Mouse (Mus musculus) CH12.LX (cell line): Measurements from ENCODE around the gene Cfap74.

Experiments used
- CHD2 ChIP-seq: IDR thresholded peaks from 2 replicates; pipeline ENCODE4 v1.6.1; 2011; ENCODE audit warnings: low read length, improper control_type of control experiment
- CTCF ChIP-seq, 2 experiments: IDR thresholded peaks in 1 of 2; conservative IDR thresholded peaks in 1 of 2; 2 replicates each; pipeline ENCODE4 v1.5.1; 2011 to 2012; ENCODE audit warnings: low read depth in 2 of 2, low read length in 2 of 2, improper control_type of control experiment in 1 of 2, inconsistent platforms in 1 of 2, mild to moderate bottlenecking in 1 of 2, moderate library complexity in 1 of 2
- EP300 ChIP-seq: IDR thresholded peaks from 2 replicates; pipeline ENCODE4 v1.6.1; 2011; ENCODE audit warnings: low read length, improper control_type of control experiment
- HCFC1 ChIP-seq: IDR thresholded peaks from 2 replicates; pipeline ENCODE4 v1.6.1; 2012; ENCODE audit warnings: low read depth, mild to moderate bottlenecking, inconsistent platforms, low read length, improper control_type of control experiment
- KAT2A ChIP-seq: IDR thresholded peaks from 2 replicates; pipeline ENCODE4 v1.6.1; 2012; ENCODE audit warnings: low read length, improper control_type of control experiment, inconsistent platforms; ENCODE audit not compliant: insufficient replicate concordance
- MAX ChIP-seq: IDR thresholded peaks from 2 replicates; pipeline ENCODE4 v1.6.1; 2011; ENCODE audit warnings: low read length, improper control_type of control experiment
- MAZ ChIP-seq: IDR thresholded peaks from 2 replicates; pipeline ENCODE4 v1.6.1; 2012; ENCODE audit warnings: low read depth, mild to moderate bottlenecking, inconsistent platforms, low read length, improper control_type of control experiment, moderate library complexity
- MYC ChIP-seq: IDR thresholded peaks from 2 replicates; pipeline ENCODE4 v1.6.1; 2011; ENCODE audit warnings: low read depth, mild to moderate bottlenecking, improper control_type of control experiment, low read length
- POLR2A ChIP-seq: IDR thresholded peaks from 2 replicates; pipeline ENCODE4 v1.6.1; 2011; ENCODE audit warnings: low read depth, mild to moderate bottlenecking, improper control_type of control experiment, low read length
- RAD21 ChIP-seq: IDR thresholded peaks from 2 replicates; pipeline ENCODE4 v1.6.1; 2011; ENCODE audit warnings: low read depth, mild to moderate bottlenecking, low read length, improper control_type of control experiment, moderate library complexity
- TCF12 ChIP-seq: IDR thresholded peaks from 2 replicates; pipeline ENCODE4 v1.6.1; 2014; ENCODE audit warnings: low read depth, mild to moderate bottlenecking, inconsistent platforms, low read length, improper control_type of control experiment
- ZNF384 ChIP-seq: IDR thresholded peaks from 2 replicates; pipeline ENCODE4 v1.6.1; 2012; ENCODE audit warnings: low read depth, low read length, improper control_type of control experiment, inconsistent platforms

GRCm38 (mm10) chr4:155465607-155466006 lies 56.6 kb downstream of the Cfap74 start:
- TF ChIP-seq CHD2 (no peak), CTCF (conservative IDR thresholded peaks at IDR 0.05 in 1 of 2, IDR thresholded peaks at IDR 0.05 in 1 of 2; ENCODE audit: low read depth in 2 of 2, low read length in 2 of 2) (no peak), EP300 (no peak), KAT2A (no peak), HCFC1 (no peak), MAZ (no peak), POLR2A (no peak), RAD21 (no peak), TCF12 (no peak), ZNF384 (no peak), MAX (no peak), MYC (no peak)
